Mouse (Mus musculus): ENCODE measurements around the gene Gpr156.

- TF ChIP-seq CTCF (IDR thresholded peaks at IDR 0.05; ENCODE audit: low read depth) (no peak), EP300 (IDR thresholded peaks at IDR 0.05; ENCODE audit: low read depth) (no peak)
These were observed 131.7 kb downstream of the Gpr156 start for GRCm38 (mm10) chr16:38047781-38048558.

Measured in liver, postnatal 0 days (tissue).